Mouse (Mus musculus) CD4-positive, CD25-positive, alpha-beta regulatory T cell, adult 4 months (primary cell): ENCODE measurements around the gene Slc5a6. TPM values are rescaled to one million over a fixed set of nuclear protein-coding genes. Genes with fewer than 3 reads are reported as not detected.

ENCODE experiments used
- ATAC-seq: one replicate; pipeline ENCODE4 v1.8.0; 2017
- polyA plus RNA-seq, 2 experiments: library from polyadenylated mRNA; unstranded; fragments of 100-300 nt; shearing (Covaris generic); gene quantifications; one replicate each; pipeline ENCODE4 v1.2.1; 2017

The Slc5a6 gene
- polyA plus RNA-seq: 1 to 10 TPM; 6.5 to 7.9 TPM

- ATAC-seq: peak; percentile 53
These were observed at the start of gene Slc5a6 for GRCm38 (mm10) chr5:31048763-31049641. Gene Slc5a6, minus strand, starts transcription at chr5:31048924.

- ATAC-seq: no peak
These were observed 47.2 kb upstream of the Slc5a6 start for GRCm38 (mm10) chr5:31095711-31096480.

GRCm38 (mm10) chr5:31094799-31095691, 46.3 kb upstream of the Slc5a6 start:
- peak; percentile 80 for ATAC-seq

GRCm38 (mm10) chr5:31094100-31094798, 45.5 kb upstream of the Slc5a6 start:
- ATAC-seq: peak; percentile 39

- ATAC-seq: no peak
These were observed 44.7 kb upstream of the Slc5a6 start for GRCm38 (mm10) chr5:31093151-31094041.

GRCm38 (mm10) chr5:31092231-31092975, 43.7 kb upstream of the Slc5a6 start:
- no peak for ATAC-seq

- no peak for ATAC-seq
These were observed 38.4 kb upstream of the Slc5a6 start for GRCm38 (mm10) chr5:31087131-31087530.

- ATAC-seq: no peak
These were observed 37.9 kb upstream of the Slc5a6 start for GRCm38 (mm10) chr5:31086606-31087005.

GRCm38 (mm10) chr5:31083949-31084348, 35.2 kb upstream of the Slc5a6 start:
- peak; percentile 64 for ATAC-seq

GRCm38 (mm10) chr5:31082935-31083625, 34.4 kb upstream of the Slc5a6 start:
- ATAC-seq: no peak

- peak; percentile 65 for ATAC-seq
These were observed 33.6 kb upstream of the Slc5a6 start for GRCm38 (mm10) chr5:31082355-31082754.

- peak; percentile 73 for ATAC-seq
These were observed 32.7 kb upstream of the Slc5a6 start for GRCm38 (mm10) chr5:31081386-31081785.

- ATAC-seq: no peak
These were observed 32.1 kb upstream of the Slc5a6 start for GRCm38 (mm10) chr5:31080795-31081164.

- ATAC-seq: no peak
These were observed 31.5 kb upstream of the Slc5a6 start for GRCm38 (mm10) chr5:31080059-31080794.

- ATAC-seq: no peak
These were observed 27.6 kb upstream of the Slc5a6 start for GRCm38 (mm10) chr5:31076346-31076745.

- no peak for ATAC-seq
These were observed 24.5 kb upstream of the Slc5a6 start for GRCm38 (mm10) chr5:31073176-31073575.

- ATAC-seq: no peak
These were observed 23.1 kb upstream of the Slc5a6 start for GRCm38 (mm10) chr5:31071821-31072220.

GRCm38 (mm10) chr5:31071059-31071458, 22.3 kb upstream of the Slc5a6 start:
- ATAC-seq: no peak

- no peak for ATAC-seq
These were observed 21.1 kb upstream of the Slc5a6 start for GRCm38 (mm10) chr5:31069810-31070209.
